Mouse (Mus musculus) heart, adult 2 months (tissue): ENCODE data around the gene Prkcq.

ENCODE experiments used
- CTCF ChIP-seq: fragments of 200-600 bp; IDR thresholded peaks from 2 replicates; pipeline ENCODE4 v1.8.1; 2022; ENCODE audit warnings: antibody characterized with exemption, mild to moderate bottlenecking, moderate library complexity
- POLR2A ChIP-seq: fragments of 200-500 bp; IDR thresholded peaks from 2 replicates; pipeline ENCODE4 v1.6.1; 2011; ENCODE audit warnings: mild to moderate bottlenecking, low read depth, low read length, control low read depth; ENCODE audit not compliant: insufficient read depth

DNA sequence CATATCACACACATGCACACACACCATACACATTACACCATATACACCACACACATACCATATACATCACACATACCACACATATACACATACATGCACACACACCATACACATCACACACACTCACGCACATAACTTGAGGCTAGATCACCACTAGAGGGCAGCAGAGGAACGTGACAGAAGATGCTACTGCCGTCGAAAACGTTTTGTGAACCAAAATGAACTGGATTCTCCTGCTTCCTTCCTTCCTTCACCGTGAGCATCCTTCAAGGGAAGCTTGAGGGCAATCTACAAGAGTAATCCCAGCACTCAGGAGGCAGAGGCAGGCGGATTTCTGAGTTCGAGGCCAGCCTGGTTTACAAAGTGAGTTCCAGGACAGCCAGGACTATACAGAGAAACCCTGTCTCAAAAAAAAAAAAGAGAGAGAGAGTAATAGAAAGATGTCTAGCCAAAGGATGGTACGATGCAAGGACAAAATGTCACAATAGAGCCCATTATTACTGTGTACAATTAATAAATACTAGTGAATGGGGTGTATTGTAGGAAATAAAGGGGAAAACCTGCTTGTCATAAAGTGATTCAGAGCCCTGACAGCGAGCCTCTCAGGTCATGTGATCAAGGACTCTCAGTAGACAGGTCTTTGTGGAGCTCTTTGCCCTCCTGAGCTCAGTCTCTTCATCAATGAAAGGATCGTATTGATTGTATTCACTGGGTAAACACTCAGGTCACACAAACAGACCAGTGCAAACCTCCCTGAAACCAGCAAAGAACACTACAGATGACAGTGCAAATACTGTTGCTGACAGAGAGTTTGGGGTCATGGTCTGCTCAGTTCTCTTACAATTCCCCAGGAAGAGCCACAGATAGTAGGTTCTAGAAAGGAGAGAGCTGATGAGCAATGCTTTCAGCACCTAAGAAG lies 159.9 kb downstream of the Prkcq start:
- TF ChIP-seq CTCF (peak; percentile 89), POLR2A (no peak)
